Mouse (Mus musculus): ENCODE data around the gene Zfp719. TPM values are rescaled to one million over a fixed set of nuclear protein-coding genes. Genes with fewer than 3 reads are reported as not detected.

Gene Zfp719
- total RNA-seq (2021) = 1 to 10 TPM; 9.2 to 9.5 TPM

GRCm38 (mm10) chr7:43579440-43580171 is at the start of gene Zfp719:
Gene Zfp719, plus strand, starts transcription at chr7:43579610.
- intact Hi-C loops (cut with DNase I) = loop anchor here (2.0 to 5.0 kb wide), 4 partner anchors 17 to 887 kb away; partner anchors contain the start of genes Ctu1, Vsig10l, Zfp658 and Zfp975
- DNase-seq = peak; percentile 92

- intact Hi-C loops (cut with DNase I) = no loop called here
- no peak for DNase-seq
Observed at GRCm38 (mm10) chr7:43530216-43530785, 49.1 kb upstream of the Zfp719 start.

- intact Hi-C loops (cut with DNase I) = no loop called here
- peak in 1 of 2 experiments; percentile 9 for DNase-seq
Observed at GRCm38 (mm10) chr7:43532936-43533505, 46.4 kb upstream of the Zfp719 start.

- no peak for DNase-seq
- intact Hi-C loops (cut with DNase I) = no loop called here
Observed at GRCm38 (mm10) chr7:43538524-43538923, 40.9 kb upstream of the Zfp719 start.

GRCm38 (mm10) chr7:43544225-43544977 is 35.0 kb upstream of the Zfp719 start, which contains the start of gene Cd33:
Gene Cd33, minus strand, starts transcription at chr7:43544428.
- intact Hi-C loops (cut with DNase I) = no loop called here

GRCm38 (mm10) chr7:43545656-43546545 is 33.5 kb upstream of the Zfp719 start:
- DNase-seq = no peak
- intact Hi-C loops (cut with DNase I) = no loop called here

More at GRCm38 (mm10) chr7:43544225-43544977, 35.0 kb upstream of the Zfp719 start, which contains the start of gene Cd33:
- DNase-seq = no peak

GRCm38 (mm10) chr7:43547666-43548065 is 31.7 kb upstream of the Zfp719 start:
- intact Hi-C loops (cut with DNase I) = no loop called here
- DNase-seq = no peak

- no peak for DNase-seq
- intact Hi-C loops (cut with DNase I) = no loop called here
Observed at GRCm38 (mm10) chr7:43548206-43548605, 31.2 kb upstream of the Zfp719 start.

- intact Hi-C loops (cut with DNase I) = no loop called here
- peak; percentile 24 to 25 for DNase-seq
Observed at GRCm38 (mm10) chr7:43553153-43553552, 26.3 kb upstream of the Zfp719 start.

- DNase-seq = peak; percentile 83 to 85
- intact Hi-C loops (cut with DNase I) = no loop called here
Observed at GRCm38 (mm10) chr7:43554550-43554949, 24.9 kb upstream of the Zfp719 start.

- no peak for DNase-seq
- intact Hi-C loops (cut with DNase I) = no loop called here
Observed at GRCm38 (mm10) chr7:43555351-43555750, 24.1 kb upstream of the Zfp719 start.

GRCm38 (mm10) chr7:43556901-43557300 is 22.5 kb upstream of the Zfp719 start:
- DNase-seq = no peak
- intact Hi-C loops (cut with DNase I) = no loop called here

GRCm38 (mm10) chr7:43562006-43562633 is 17.3 kb upstream of the Zfp719 start, which contains the start of gene Zfp658:
Gene Zfp658, plus strand, starts transcription at chr7:43562256.
- peak; percentile 86 to 88 for DNase-seq
- intact Hi-C loops (cut with DNase I) = loop anchor here (2.0 to 5.0 kb wide), 3 partner anchors 17 to 250 kb away; partner anchors contain the start of genes Zfp715 and Zfp719

- intact Hi-C loops (cut with DNase I) = loop anchor here (2.0 to 5.0 kb wide), 3 partner anchors 16 to 250 kb away; partner anchors contain the start of genes Zfp715 and Zfp719
- no peak for DNase-seq
Observed at GRCm38 (mm10) chr7:43562651-43563070, 16.7 kb upstream of the Zfp719 start.

- intact Hi-C loops (cut with DNase I) = loop anchor here (2.0 to 5.0 kb wide), 3 partner anchors 16 to 251 kb away; partner anchors contain the start of genes Zfp715 and Zfp719
- no peak for DNase-seq
Observed at GRCm38 (mm10) chr7:43563300-43563699, 16.1 kb upstream of the Zfp719 start.

GRCm38 (mm10) chr7:43571216-43571615 is 8.2 kb upstream of the Zfp719 start:
- intact Hi-C loops (cut with DNase I) = no loop called here
- no peak for DNase-seq

- intact Hi-C loops (cut with DNase I) = loop anchor here (5.0 kb wide), 2 partner anchors 118 to 888 kb away; partner anchors contain the start of genes Vsig10l and Zfp975
- DNase-seq = no peak
Observed at GRCm38 (mm10) chr7:43580526-43580925, 1.1 kb downstream of the Zfp719 start.

- intact Hi-C loops (cut with DNase I) = loop anchor here (5.0 kb wide), 2 partner anchors 122 to 892 kb away; partner anchors contain the start of genes Vsig10l and Zfp975
- DNase-seq = no peak
Observed at GRCm38 (mm10) chr7:43584790-43585189, 5.4 kb downstream of the Zfp719 start.

- DNase-seq = no peak
- intact Hi-C loops (cut with DNase I) = no loop called here
Observed at GRCm38 (mm10) chr7:43601884-43602283, 22.5 kb downstream of the Zfp719 start.

All from heart, postnatal 10 days (tissue).